Mouse (Mus musculus) T-helper 2 cell (primary cell): ENCODE data around the gene Hist1h2bj.
"Not testable (repeated sequence)": the region's sequence is repeated elsewhere in the genome, so short reads cannot be mapped to it uniquely, and the experiment has no call there.

Experiments
- in situ Hi-C: fragments of 300-600 bp; cut with MboI, MseI; formaldehyde crosslinking; loops from one replicate; pipeline ENCODE4 v1.15.1; 2025; ENCODE audit warnings: high pct_unique_total_duplicates

The Hist1h2bj gene

GRCm38 (mm10) chr13:22037415-22037814, 5.6 kb upstream of the Hist1h2bj start:
- in situ Hi-C loops: loop anchor here (5.0 kb wide), 1 partner anchor 320 kb away; the partner anchor contains the start of genes Hist1h2ai, Hist1h2bl and Hist1h3h

- in situ Hi-C loops: loop anchor here (5.0 kb wide), 1 partner anchor 322 kb away; the partner anchor contains the start of genes Hist1h2ai, Hist1h2bl and Hist1h3h
These were observed 3.6 kb upstream of the Hist1h2bj start for GRCm38 (mm10) chr13:22039364-22039763.

GRCm38 (mm10) chr13:22039951-22040463, 3.0 kb upstream of the Hist1h2bj start:
- in situ Hi-C loops: loop anchor here (5.0 to 10.0 kb wide), 3 partner anchors 323 to 1725 kb away; partner anchors contain the start of genes Hist1h1a, Hist1h2af, Hist1h2ai and Hist1h2bl

GRCm38 (mm10) chr13:22040464-22041141, 2.4 kb upstream of the Hist1h2bj start:
- in situ Hi-C loops: loop anchor here (10.0 kb wide), 2 partner anchors 1494 to 1724 kb away; partner anchors contain the start of genes Hist1h1a, Hist1h2af, Hist1h3a and Hist1h3g

- in situ Hi-C loops: loop anchor here (10.0 kb wide), 2 partner anchors 1494 to 1724 kb away; partner anchors contain the start of genes Hist1h1a, Hist1h2af, Hist1h3a and Hist1h3g
These were observed 1.9 kb upstream of the Hist1h2bj start, which contains the start of gene Hist1h4i for GRCm38 (mm10) chr13:22041142-22041536. Hist1h4i (minus strand) TSS chr13:22041362.

- in situ Hi-C loops: loop anchor here (10.0 kb wide), 2 partner anchors 1493 to 1723 kb away; partner anchors contain the start of genes Hist1h1a, Hist1h2af, Hist1h3a and Hist1h3g
These were observed 1.1 kb upstream of the Hist1h2bj start for GRCm38 (mm10) chr13:22041651-22042567.

GRCm38 (mm10) chr13:22043503-22044431, 753 bp downstream of the Hist1h2bj start:
- in situ Hi-C loops: loop anchor here (10.0 kb wide), 2 partner anchors 1491 to 1721 kb away; partner anchors contain the start of genes Hist1h1a, Hist1h2af, Hist1h3a and Hist1h3g

- in situ Hi-C loops: loop anchor here (10.0 kb wide), 2 partner anchors 1490 to 1720 kb away; partner anchors contain the start of genes Hist1h1a, Hist1h2af, Hist1h3a and Hist1h3g
These were observed 1.6 kb downstream of the Hist1h2bj start for GRCm38 (mm10) chr13:22044432-22045155.

- in situ Hi-C loops: loop anchor here (10.0 kb wide), 2 partner anchors 1489 to 1719 kb away; partner anchors contain the start of genes Hist1h1a, Hist1h2af, Hist1h3a and Hist1h3g
These were observed 2.3 kb downstream of the Hist1h2bj start for GRCm38 (mm10) chr13:22045311-22045710.

GRCm38 (mm10) chr13:22049041-22049440, 6.0 kb downstream of the Hist1h2bj start:
- in situ Hi-C loops: loop anchor here (10.0 kb wide), 2 partner anchors 1486 to 1716 kb away; partner anchors contain the start of genes Hist1h1a, Hist1h2af, Hist1h3a and Hist1h3g

- in situ Hi-C loops: loop anchor here (5.0 to 10.0 kb wide), 3 partner anchors 1352 to 1715 kb away; partner anchors contain the start of genes Hist1h1a, Hist1h2af, Hist1h3a and Hist1h3g
These were observed 6.9 kb downstream of the Hist1h2bj start for GRCm38 (mm10) chr13:22049737-22050440.

GRCm38 (mm10) chr13:22050591-22051522, 7.8 kb downstream of the Hist1h2bj start:
- in situ Hi-C loops: loop anchor here (5.0 kb wide), 1 partner anchor 1351 kb away; no protein-coding TSS in a partner anchor

- in situ Hi-C loops: loop anchor here (5.0 kb wide), 1 partner anchor 1351 kb away; no protein-coding TSS in a partner anchor
These were observed 8.5 kb downstream of the Hist1h2bj start for GRCm38 (mm10) chr13:22051523-22051859.

GRCm38 (mm10) chr13:22053754-22054153, 10.7 kb downstream of the Hist1h2bj start:
- in situ Hi-C loops: loop anchor here (5.0 kb wide), 1 partner anchor 1349 kb away; no protein-coding TSS in a partner anchor

- in situ Hi-C loops: no loop called here
These were observed 18.4 kb downstream of the Hist1h2bj start for GRCm38 (mm10) chr13:22061422-22061821.

GRCm38 (mm10) chr13:22063468-22063867, 20.5 kb downstream of the Hist1h2bj start:
- in situ Hi-C loops: no loop called here

- in situ Hi-C loops: not testable (repeated sequence)
These were observed 41.1 kb downstream of the Hist1h2bj start, which contains the start of gene Vmn1r188 for GRCm38 (mm10) chr13:22084140-22084539. Vmn1r188 (plus strand) TSS chr13:22084440.
